Mouse (Mus musculus): ENCODE results near the gene Tmem52b. TPM values are rescaled to one million over a fixed set of nuclear protein-coding genes. Genes with fewer than 3 reads are reported as not detected.

Tmem52b gene
- polyA plus RNA-seq, 1 experiment, result not detected

GRCm38 (mm10) chr6:129543709-129544606 is 31.6 kb downstream of the Tmem52b start:
- H3K27ac ChIP-seq (ENCODE audit: insufficient read depth, low read depth, low read length), result no peak overlapping the region
- no peak overlapping the region for H3K4me3 ChIP-seq (ENCODE audit: insufficient read depth, low read length)
- H3K4me1 ChIP-seq (ENCODE audit: control insufficient read depth, insufficient read depth, low read length), result peaks cover 18% of the 10 kb centered on the region
- TF ChIP-seq POLR2A (IDR thresholded peaks at IDR 0.05; ENCODE audit: borderline replicate concordance, low read depth, low read length), result no peak
- TF ChIP-seq CTCF (IDR thresholded peaks at IDR 0.05; ENCODE audit: low read depth, low read length), result no peak

GRCm38 (mm10) chr6:129547277-129547676 is 34.9 kb downstream of the Tmem52b start:
- Histone ChIP-seq H3K27ac (ENCODE audit: insufficient read depth, low read depth, low read length) (no peak overlapping the region), H3K4me3 (ENCODE audit: insufficient read depth, low read length) (no peak overlapping the region), H3K4me1 (ENCODE audit: control insufficient read depth, insufficient read depth, low read length) (peaks cover 20% of the 10 kb centered on the region)
- TF ChIP-seq CTCF (IDR thresholded peaks at IDR 0.05; ENCODE audit: low read depth, low read length), result no peak
- TF ChIP-seq POLR2A (IDR thresholded peaks at IDR 0.05; ENCODE audit: borderline replicate concordance, low read depth, low read length), result no peak

- TF ChIP-seq POLR2A (IDR thresholded peaks at IDR 0.05; ENCODE audit: borderline replicate concordance, low read depth, low read length) (no peak), CTCF (IDR thresholded peaks at IDR 0.05; ENCODE audit: low read depth, low read length) (no peak)
- H3K27ac ChIP-seq (ENCODE audit: insufficient read depth, low read depth, low read length), result peak overlapping the region; percentile 50
- H3K4me3 ChIP-seq (ENCODE audit: insufficient read depth, low read length), result no peak overlapping the region
- peaks cover 20% of the 10 kb centered on the region for H3K4me1 ChIP-seq (ENCODE audit: control insufficient read depth, insufficient read depth, low read length)
These were observed 35.7 kb downstream of the Tmem52b start for GRCm38 (mm10) chr6:129548009-129548408.

- Histone ChIP-seq H3K4me3 (ENCODE audit: insufficient read depth, low read length) (no peak overlapping the region), H3K27ac (ENCODE audit: insufficient read depth, low read depth, low read length) (no peak overlapping the region), H3K4me1 (ENCODE audit: control insufficient read depth, insufficient read depth, low read length) (no peaks in the 10 kb centered on the region)
- TF ChIP-seq CTCF (IDR thresholded peaks at IDR 0.05; ENCODE audit: low read depth, low read length) (no peak), POLR2A (IDR thresholded peaks at IDR 0.05; ENCODE audit: borderline replicate concordance, low read depth, low read length) (no peak)
These were observed 45.1 kb downstream of the Tmem52b start for GRCm38 (mm10) chr6:129557298-129558023.

- Histone ChIP-seq H3K27ac (ENCODE audit: insufficient read depth, low read depth, low read length) (no peak overlapping the region), H3K4me1 (ENCODE audit: control insufficient read depth, insufficient read depth, low read length) (no peaks in the 10 kb centered on the region), H3K4me3 (ENCODE audit: insufficient read depth, low read length) (no peak overlapping the region)
- TF ChIP-seq POLR2A (IDR thresholded peaks at IDR 0.05; ENCODE audit: borderline replicate concordance, low read depth, low read length) (no peak), CTCF (IDR thresholded peaks at IDR 0.05; ENCODE audit: low read depth, low read length) (peak; percentile 69)
These were observed 46.7 kb downstream of the Tmem52b start for GRCm38 (mm10) chr6:129558946-129559640.

- no peak for TF ChIP-seq POLR2A (IDR thresholded peaks at IDR 0.05; ENCODE audit: borderline replicate concordance, low read depth, low read length)
- TF ChIP-seq CTCF (IDR thresholded peaks at IDR 0.05; ENCODE audit: low read depth, low read length), result no peak
- no peak overlapping the region for H3K27ac ChIP-seq (ENCODE audit: insufficient read depth, low read depth, low read length)
- no peak overlapping the region for H3K4me3 ChIP-seq (ENCODE audit: insufficient read depth, low read length)
- H3K4me1 ChIP-seq (ENCODE audit: control insufficient read depth, insufficient read depth, low read length), result no peaks in the 10 kb centered on the region
These were observed 47.3 kb downstream of the Tmem52b start for GRCm38 (mm10) chr6:129559641-129560027.

- Histone ChIP-seq H3K4me1 (ENCODE audit: control insufficient read depth, insufficient read depth, low read length) (peaks cover 7% of the 10 kb centered on the region), H3K27ac (ENCODE audit: insufficient read depth, low read depth, low read length) (no peak overlapping the region), H3K4me3 (ENCODE audit: insufficient read depth, low read length) (no peak overlapping the region)
- TF ChIP-seq POLR2A (IDR thresholded peaks at IDR 0.05; ENCODE audit: borderline replicate concordance, low read depth, low read length) (no peak), CTCF (IDR thresholded peaks at IDR 0.05; ENCODE audit: low read depth, low read length) (no peak)
These were observed 52.9 kb downstream of the Tmem52b start for GRCm38 (mm10) chr6:129565257-129565656.

Other genes with a start within 250 kb of the Tmem52b start
- gene Cd69, start 237.1 kb upstream of the Tmem52b start, polyA plus RNA-seq (2012; ENCODE audit: insufficient read depth, insufficient read length, missing spikeins), result 1.7 and 2.1 TPM in 2 replicates
- not detected in 2 replicates for gene 4922502D21Rik, start 180.8 kb upstream of the Tmem52b start, polyA plus RNA-seq (2012; ENCODE audit: insufficient read depth, insufficient read length, missing spikeins)
- 600 and 634 TPM in 2 replicates for gene Clec12a, start 169.9 kb upstream of the Tmem52b start, polyA plus RNA-seq (2012; ENCODE audit: insufficient read depth, insufficient read length, missing spikeins)
- not detected in 2 replicates for gene Clec12b, start 126.7 kb upstream of the Tmem52b start, polyA plus RNA-seq (2012; ENCODE audit: insufficient read depth, insufficient read length, missing spikeins)
- gene Clec1b, start 115.3 kb upstream of the Tmem52b start, polyA plus RNA-seq (2012; ENCODE audit: insufficient read depth, insufficient read length, missing spikeins), result 2.4 and 2.7 TPM in 2 replicates
- 0.24 and 0.84 TPM in 2 replicates for gene Clec9a, start 103.7 kb upstream of the Tmem52b start, polyA plus RNA-seq (2012; ENCODE audit: insufficient read depth, insufficient read length, missing spikeins)
- 0.46 and 0.69 TPM in 2 replicates for gene Clec1a, start 60.6 kb upstream of the Tmem52b start, polyA plus RNA-seq (2012; ENCODE audit: insufficient read depth, insufficient read length, missing spikeins)
- gene Olr1, start 5.4 kb upstream of the Tmem52b start, polyA plus RNA-seq (2012; ENCODE audit: insufficient read depth, insufficient read length, missing spikeins), result not detected in 2 replicates
- gene Gabarapl1, start 20.6 kb downstream of the Tmem52b start, polyA plus RNA-seq (2012; ENCODE audit: insufficient read depth, insufficient read length, missing spikeins), result 115 and 118 TPM in 2 replicates
- gene Klre1, start 65.3 kb downstream of the Tmem52b start, polyA plus RNA-seq (2012; ENCODE audit: insufficient read depth, insufficient read length, missing spikeins), result not detected in 2 replicates
- not detected in 2 replicates for gene Klrd1, start 79.2 kb downstream of the Tmem52b start, polyA plus RNA-seq (2012; ENCODE audit: insufficient read depth, insufficient read length, missing spikeins)
- 0.92 and 1.3 TPM in 2 replicates for gene Klrk1, start 111.3 kb downstream of the Tmem52b start, polyA plus RNA-seq (2012; ENCODE audit: insufficient read depth, insufficient read length, missing spikeins)
- gene Klrc3, start 130.8 kb downstream of the Tmem52b start, polyA plus RNA-seq (2012; ENCODE audit: insufficient read depth, insufficient read length, missing spikeins), result not detected in 2 replicates
- gene Klrc2, start 148.1 kb downstream of the Tmem52b start, polyA plus RNA-seq (2012; ENCODE audit: insufficient read depth, insufficient read length, missing spikeins), result not detected in 2 replicates
- gene Klrc1, start 166.4 kb downstream of the Tmem52b start, polyA plus RNA-seq (2012; ENCODE audit: insufficient read depth, insufficient read length, missing spikeins), result not detected in 2 replicates
- not detected in 2 replicates for gene Klri1, start 204.6 kb downstream of the Tmem52b start, polyA plus RNA-seq (2012; ENCODE audit: insufficient read depth, insufficient read length, missing spikeins)
- gene Klri2, start 227.9 kb downstream of the Tmem52b start, polyA plus RNA-seq (2012; ENCODE audit: insufficient read depth, insufficient read length, missing spikeins), result not detected in 2 replicates

All from bone marrow macrophage, adult 2 months (primary cell).